Mouse (Mus musculus): ENCODE measurements around the gene Adgrl1. TPM values are rescaled to one million over a fixed set of nuclear protein-coding genes. Genes with fewer than 3 reads are reported as not detected.

Adgrl1 gene
- polyA plus RNA-seq (2014; fragmentation: Nextera tagmentation; extraction: Ambion mirVana): 23.3 and 29.1 TPM in 2 replicates

DNA sequence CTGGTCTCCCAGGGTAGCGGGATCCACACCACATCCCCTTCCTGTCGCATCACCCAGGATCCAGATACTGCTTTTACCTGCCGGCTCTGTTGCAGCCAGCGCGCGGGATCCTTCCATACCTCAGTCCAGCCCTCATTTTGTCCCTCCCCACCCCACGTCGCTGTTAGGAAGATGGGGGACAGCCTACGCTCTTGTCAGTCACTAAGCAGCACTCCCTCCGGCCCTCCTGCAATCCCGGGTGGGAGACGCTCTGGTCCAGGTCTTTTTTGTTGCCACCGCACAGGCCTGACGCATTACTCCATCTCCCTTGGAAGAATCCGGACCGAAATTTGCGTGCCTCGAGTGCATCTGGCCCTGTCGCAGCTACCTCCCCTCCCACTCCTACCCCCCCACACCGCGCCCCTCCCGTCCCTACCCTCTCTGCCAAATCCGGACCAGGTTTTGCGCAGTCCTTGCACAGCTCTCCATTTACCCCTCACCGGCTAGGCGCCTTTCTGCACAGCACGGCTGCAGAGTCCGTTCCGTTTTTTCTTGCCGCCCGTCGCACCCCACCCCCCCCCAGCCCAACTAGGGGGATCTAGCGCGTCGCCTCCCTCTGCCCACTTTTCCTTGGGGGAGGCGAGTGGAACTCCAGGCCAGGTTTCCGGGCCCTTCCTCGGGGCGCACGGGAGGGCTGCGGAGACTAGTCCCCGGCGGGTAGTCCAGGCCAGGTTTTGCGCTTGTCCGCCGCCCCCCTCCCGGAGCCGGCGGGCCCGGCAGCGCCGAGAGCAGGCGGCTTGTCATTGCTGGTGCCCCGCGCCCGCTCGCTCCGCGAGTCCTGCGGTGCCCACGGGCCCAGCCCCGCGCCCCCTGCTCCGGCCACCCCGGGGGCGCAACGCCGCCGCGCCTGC is at the start of gene Adgrl1:
Gene Adgrl1 (plus strand): TSS at position 743 of the 890 bp plus-strand sequence.
- H3K36me3 ChIP-seq (ENCODE audit: insufficient read depth): no peaks in the 10 kb centered on the region
- H3K9me3 ChIP-seq (ENCODE audit: low read depth, low read length): no peaks in the 10 kb centered on the region
- peak within 1 kb of the TSS; percentile 85 for H3K9ac ChIP-seq
- ATAC-seq (ENCODE audit: insufficient read depth): peak; percentile 89
- H3K4me1 ChIP-seq (ENCODE audit: insufficient read depth): peaks cover 35% of the 10 kb centered on the region
- H3K4me3 ChIP-seq (ENCODE audit: low read depth, low read length): peak within 1 kb of the TSS; percentile 98
- peak; percentile 95 for DNase-seq
- TF ChIP-seq CTCF (IDR thresholded peaks at IDR 0.05; ENCODE audit: low read depth): no peak
- under 1% methylated on average over 70 of the region's 70 CpGs for WGBS
- peak within 1 kb of the TSS; percentile 97 for H3K27ac ChIP-seq (ENCODE audit: low read depth)
- H3K4me2 ChIP-seq: peak within 1 kb of the TSS; percentile 90
- no peaks in the 10 kb centered on the region for H3K27me3 ChIP-seq (ENCODE audit: insufficient read depth, low read length)

DNA sequence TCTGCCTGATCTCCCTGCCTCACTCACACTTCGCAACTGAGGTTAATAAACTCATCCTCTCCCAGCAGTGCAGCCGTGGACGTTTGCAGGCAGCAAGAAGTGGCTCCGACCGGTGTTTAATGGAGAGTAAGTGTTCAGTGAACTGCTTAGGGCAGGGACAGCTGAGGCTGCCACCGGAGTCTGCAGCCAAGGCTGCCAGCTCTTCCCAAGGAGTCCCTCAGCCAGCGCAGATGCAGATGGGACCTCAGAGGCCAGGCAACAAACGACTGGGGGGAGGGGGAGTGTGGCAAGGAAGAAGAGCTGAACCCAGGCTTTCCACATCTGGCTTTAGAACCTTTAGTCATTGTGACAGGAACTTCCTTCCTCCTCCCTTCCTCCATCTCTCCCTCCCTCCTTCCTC is 47.6 kb upstream of the Adgrl1 start:
- Histone ChIP-seq H3K27ac (ENCODE audit: low read depth) (no peak overlapping the region; the same call in 1 of the 2 replicates), H3K27me3 (ENCODE audit: insufficient read depth, low read length) (no peaks in the 10 kb centered on the region), H3K36me3 (ENCODE audit: insufficient read depth) (no peaks in the 10 kb centered on the region), H3K9me3 (ENCODE audit: low read depth, low read length) (no peaks in the 10 kb centered on the region), H3K4me3 (ENCODE audit: low read depth, low read length) (no peak overlapping the region), H3K4me2 (no peak overlapping the region), H3K4me1 (ENCODE audit: insufficient read depth) (no peaks in the 10 kb centered on the region), H3K9ac (peak overlapping the region; percentile 21; the same call in 1 of the 2 replicates)
- no peak for DNase-seq
- no peak for ATAC-seq (ENCODE audit: insufficient read depth)
- no peak for TF ChIP-seq CTCF (IDR thresholded peaks at IDR 0.05; ENCODE audit: low read depth)
- 14% methylated on average over 8 of the region's 8 CpGs for WGBS

DNA sequence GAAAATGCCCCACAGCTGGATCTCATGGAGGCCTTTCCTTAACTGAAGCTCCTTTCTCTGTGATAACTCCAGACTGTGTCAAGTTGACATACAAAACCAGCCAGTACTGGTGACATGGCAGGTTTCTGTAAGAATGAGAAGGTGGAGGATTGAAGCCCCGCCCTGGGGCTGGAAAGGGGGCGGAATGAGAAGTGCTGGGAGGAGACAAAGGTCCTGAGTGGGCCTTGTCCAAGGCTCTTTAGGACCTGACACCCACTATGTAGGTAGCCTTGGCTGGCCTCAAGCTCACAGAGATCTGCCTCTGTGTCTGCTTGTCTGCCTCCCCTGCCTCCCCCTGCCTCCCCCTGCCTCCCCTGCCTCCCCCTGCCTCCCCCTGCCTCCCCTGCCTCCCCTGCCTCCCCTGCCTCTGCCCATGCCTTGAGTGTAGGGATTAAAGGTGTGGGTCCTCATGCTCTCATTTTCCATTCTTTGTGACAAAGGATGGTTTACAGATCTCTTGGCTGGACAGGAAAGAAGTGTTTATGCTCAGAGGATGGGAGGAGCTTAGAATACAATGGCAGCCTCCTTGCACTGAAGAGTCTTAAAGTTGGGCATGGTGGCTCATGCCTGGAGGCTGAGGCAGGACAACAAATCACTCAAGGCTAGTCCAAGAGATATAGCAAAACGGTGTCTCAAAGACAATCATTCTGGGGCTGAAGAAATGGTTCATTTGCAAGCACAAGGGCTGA is 46.4 kb upstream of the Adgrl1 start:
- ATAC-seq (ENCODE audit: insufficient read depth): peak; percentile 31; the same call in 1 of the 2 replicates
- no peaks in the 10 kb centered on the region for H3K9me3 ChIP-seq (ENCODE audit: low read depth, low read length)
- no peak for TF ChIP-seq CTCF (IDR thresholded peaks at IDR 0.05; ENCODE audit: low read depth)
- no peaks in the 10 kb centered on the region for H3K4me1 ChIP-seq (ENCODE audit: insufficient read depth)
- H3K4me3 ChIP-seq (ENCODE audit: low read depth, low read length): no peak overlapping the region
- H3K9ac ChIP-seq: no peak overlapping the region
- H3K4me2 ChIP-seq: no peak overlapping the region
- H3K36me3 ChIP-seq (ENCODE audit: insufficient read depth): no peaks in the 10 kb centered on the region
- H3K27ac ChIP-seq (ENCODE audit: low read depth): no peak overlapping the region
- no peaks in the 10 kb centered on the region for H3K27me3 ChIP-seq (ENCODE audit: insufficient read depth, low read length)
- DNase-seq: peak; percentile 32
- 70% methylated on average over 3 of the region's 3 CpGs for WGBS

DNA sequence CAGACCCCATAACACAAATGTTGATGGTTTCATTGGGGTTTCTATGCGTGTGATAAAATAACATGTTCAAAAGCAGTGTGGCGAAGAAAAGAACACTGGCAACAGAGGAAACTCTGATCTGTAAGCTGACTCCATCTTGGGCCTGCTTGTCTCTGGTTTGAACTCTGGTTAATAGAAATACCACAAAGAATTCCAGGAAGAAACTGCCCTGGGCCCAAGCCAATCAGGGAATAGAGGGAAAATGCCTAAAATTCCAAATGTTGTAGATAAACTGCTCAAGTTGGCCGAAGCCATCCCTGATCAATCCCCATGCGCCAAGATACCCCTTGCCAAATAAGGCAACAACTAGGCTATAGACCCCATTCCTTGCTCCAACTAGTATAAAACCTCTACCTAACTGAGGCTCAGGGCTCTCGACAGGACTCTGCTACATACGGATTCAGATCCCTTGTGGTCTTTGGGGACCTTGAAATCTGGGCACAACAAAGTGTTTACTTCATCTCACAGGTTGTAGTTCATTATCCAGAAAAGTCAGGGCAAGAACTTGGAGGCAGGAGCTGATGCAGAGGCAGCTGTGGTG is 43.3 kb upstream of the Adgrl1 start:
- Histone ChIP-seq H3K27ac (ENCODE audit: low read depth) (no peak overlapping the region), H3K9ac (no peak overlapping the region), H3K4me2 (no peak overlapping the region), H3K27me3 (ENCODE audit: insufficient read depth, low read length) (no peaks in the 10 kb centered on the region), H3K9me3 (ENCODE audit: low read depth, low read length) (no peaks in the 10 kb centered on the region), H3K36me3 (ENCODE audit: insufficient read depth) (no peaks in the 10 kb centered on the region), H3K4me3 (ENCODE audit: low read depth, low read length) (no peak overlapping the region), H3K4me1 (ENCODE audit: insufficient read depth) (no peaks in the 10 kb centered on the region)
- 68% methylated on average over 6 of the region's 6 CpGs for WGBS
- no peak for TF ChIP-seq CTCF (IDR thresholded peaks at IDR 0.05; ENCODE audit: low read depth)
- ATAC-seq (ENCODE audit: insufficient read depth): no peak
- DNase-seq: no peak

DNA sequence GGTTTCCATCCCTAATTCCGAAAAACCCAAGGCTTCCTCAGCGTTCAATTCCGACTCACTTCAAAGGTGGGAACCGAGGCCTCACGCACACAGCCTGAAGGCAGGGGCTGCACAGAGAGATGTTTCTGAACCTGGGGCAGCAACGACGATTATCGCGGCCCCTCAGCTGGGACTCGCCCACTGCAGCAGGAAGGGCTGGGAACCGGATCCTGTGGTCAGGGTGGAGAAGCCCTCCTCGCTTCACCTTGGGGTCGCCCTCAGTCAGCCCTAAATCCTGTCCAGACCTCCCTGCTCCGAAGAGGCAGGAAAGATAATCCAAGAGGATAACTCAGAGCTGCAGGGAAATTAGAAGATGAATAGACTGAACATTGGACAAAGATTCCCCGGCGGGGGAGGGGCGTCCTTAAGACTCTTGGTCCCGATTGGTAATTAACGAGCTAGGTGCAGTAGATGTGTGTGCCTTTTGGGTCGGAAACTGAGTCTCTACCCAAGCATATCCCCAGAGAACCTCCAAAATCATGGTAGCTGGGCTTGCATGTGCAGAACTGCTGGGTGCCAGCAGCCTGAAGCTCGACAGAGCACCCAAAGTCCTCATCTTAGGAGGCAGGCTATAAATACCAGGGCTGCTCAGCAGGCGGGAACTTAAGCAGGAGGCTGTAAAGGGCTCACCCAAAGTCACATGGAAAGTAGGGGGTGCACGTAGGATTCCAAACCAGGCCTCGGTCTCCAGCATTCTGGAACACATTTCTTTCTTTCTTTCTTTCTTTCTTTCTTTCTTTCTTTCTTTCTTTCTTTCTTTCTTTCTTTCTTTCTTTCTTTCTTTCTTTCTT is 37.3 kb upstream of the Adgrl1 start:
- no peak for TF ChIP-seq CTCF (IDR thresholded peaks at IDR 0.05; ENCODE audit: low read depth)
- DNase-seq (peak; percentile 32), ATAC-seq (ENCODE audit: insufficient read depth) (no peak)
- WGBS: 7% methylated on average over 24 of the region's 24 CpGs
- no peaks in the 10 kb centered on the region for H3K4me1 ChIP-seq (ENCODE audit: insufficient read depth)
- peak overlapping the region; percentile 5 for H3K9ac ChIP-seq
- no peaks in the 10 kb centered on the region for H3K9me3 ChIP-seq (ENCODE audit: low read depth, low read length)
- H3K4me2 ChIP-seq: peak overlapping the region; percentile 59
- H3K36me3 ChIP-seq (ENCODE audit: insufficient read depth): no peaks in the 10 kb centered on the region
- no peak overlapping the region for H3K27ac ChIP-seq (ENCODE audit: low read depth)
- H3K4me3 ChIP-seq (ENCODE audit: low read depth, low read length): peak overlapping the region; percentile 16
- H3K27me3 ChIP-seq (ENCODE audit: insufficient read depth, low read length): no peaks in the 10 kb centered on the region

DNA sequence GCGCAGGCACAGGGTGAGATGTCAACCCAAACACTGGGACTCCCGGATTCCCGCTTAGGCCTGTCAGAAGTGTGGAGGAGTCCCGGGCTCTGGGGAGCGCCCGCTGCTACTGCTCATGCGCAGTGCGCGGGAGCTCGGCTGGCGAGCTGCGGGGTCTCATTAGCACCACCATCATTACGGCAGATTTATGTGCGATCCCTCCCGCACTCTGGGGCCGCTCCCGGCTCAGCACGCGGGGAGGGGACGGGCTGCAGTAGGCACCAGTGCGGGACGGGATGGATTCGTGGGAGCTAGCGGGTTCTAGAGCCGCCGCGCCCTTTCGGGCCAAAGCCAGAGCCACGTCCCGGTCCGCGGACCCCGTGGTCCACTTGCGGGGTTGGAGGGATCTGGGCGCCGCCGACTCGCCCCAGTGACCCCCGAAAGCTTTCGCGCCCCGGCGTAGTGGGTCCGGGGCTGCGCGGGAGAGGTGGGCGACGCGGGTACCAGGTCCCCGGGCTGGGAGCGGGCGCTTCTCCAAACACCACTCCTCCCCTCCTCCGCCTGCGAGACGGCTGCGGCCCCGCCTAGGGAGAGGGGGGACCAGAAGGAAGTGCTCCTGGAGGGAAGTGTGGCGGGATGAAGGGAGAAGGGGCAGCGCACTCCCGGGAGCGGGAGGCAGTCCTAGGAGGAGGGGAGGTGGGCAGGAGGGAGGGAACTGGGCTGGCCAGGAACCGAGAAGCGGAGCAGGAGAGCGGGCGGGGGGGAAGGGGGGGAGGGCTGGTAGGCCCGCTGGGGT is 24.8 kb upstream of the Adgrl1 start:
- DNase-seq (peak; percentile 87), ATAC-seq (ENCODE audit: insufficient read depth) (peak; percentile 92)
- Histone ChIP-seq H3K27ac (ENCODE audit: low read depth) (peak overlapping the region; percentile 87), H3K9ac (peak overlapping the region; percentile 76), H3K9me3 (ENCODE audit: low read depth, low read length) (no peaks in the 10 kb centered on the region), H3K4me2 (peak overlapping the region; percentile 95), H3K36me3 (ENCODE audit: insufficient read depth) (no peaks in the 10 kb centered on the region), H3K27me3 (ENCODE audit: insufficient read depth, low read length) (peaks cover 10% of the 10 kb centered on the region), H3K4me3 (ENCODE audit: low read depth, low read length) (peak overlapping the region; percentile 72), H3K4me1 (ENCODE audit: insufficient read depth) (peaks cover 4% of the 10 kb centered on the region; the same call in 1 of the 2 replicates)
- no peak for TF ChIP-seq CTCF (IDR thresholded peaks at IDR 0.05; ENCODE audit: low read depth)
- WGBS: under 1% methylated on average over 59 of the region's 66 CpGs

Data from lung, embryonic 14.5 days (tissue).